ENCODE assay signal across 11 mouse cellular contexts in genomic region chr15:102460971-102461370, GRCm38 (mm10). TPM values are rescaled to one million over a fixed set of nuclear protein-coding genes. Genes with fewer than 3 reads are reported as not detected.
DNase-seq lines count a peak whose midpoint lies in the region; ATAC-seq lines count a peak whose summit lies in the region.
"Had no signal": no experiment of that assay in that cellular context is flagged by ENCODE, and none has a peak within 500 bp of the region (broad histone marks: within the 10 kb centered on the region; RNA-seq: fewer than 3 reads in every experiment).

No protein-coding gene starts in this region.

- DNase-seq in midbrain, embryonic 10.5 days (ENCODE audit: low spot score) = no peak
- DNase-seq in induced T-regulatory cell, adult 2 months (ENCODE audit: low read depth) = peak; percentile 55
- no peak for DNase-seq in cerebellum, adult 18-20 months
- DNase-seq in spleen, adult 12 weeks (ENCODE audit: low spot score) = no peak
- DNase-seq: midbrain, embryonic 14.5 days; right cerebral cortex, postnatal 4 days had no signal

- peaks cover 15% of the 10 kb centered on the region for H3K36me3 ChIP-seq in midbrain, embryonic 13.5 days
- peaks cover 16% of the 10 kb centered on the region for H3K36me3 ChIP-seq in midbrain, embryonic 10.5 days
- H3K36me3 ChIP-seq in stomach, embryonic 15.5 days = no peaks in the 10 kb centered on the region

- no peak overlapping the region for H3K4me3 ChIP-seq in midbrain, embryonic 13.5 days (replicated peaks)
- H3K4me3 ChIP-seq in midbrain, embryonic 10.5 days = no peak overlapping the region
- peak overlapping the region; percentile 57 for H3K4me3 ChIP-seq in brown adipose tissue, adult 24 weeks (ENCODE audit: insufficient read depth, low read depth, low read length)
- H3K4me3 ChIP-seq in stomach, embryonic 15.5 days (replicated peaks) = peak overlapping the region; percentile 53; the same call in 1 of the 2 replicates

- WGBS in midbrain, embryonic 13.5 days = 70% methylated on average over 4 of the region's 4 CpGs
- 79% methylated on average over 4 of the region's 4 CpGs for WGBS in midbrain, embryonic 10.5 days
- 38% methylated on average over 4 of the region's 4 CpGs for WGBS in stomach, embryonic 15.5 days

- ATAC-seq in midbrain, embryonic 13.5 days = no peak
- no peak for ATAC-seq in stomach, embryonic 15.5 days (ENCODE audit: insufficient read depth, low FRiP score, low read depth)
- no peak for ATAC-seq in megakaryocyte-erythroid progenitor cell, adult 5-6 weeks (replicated peaks; ENCODE audit: low FRiP score, low TSS enrichment, poor library complexity, severe bottlenecking)

- H3K27ac ChIP-seq in midbrain, embryonic 13.5 days = no peak overlapping the region
- no peak overlapping the region for H3K27ac ChIP-seq in midbrain, embryonic 10.5 days (replicated peaks)
- peak overlapping the region; percentile 70 for H3K27ac ChIP-seq in brown adipose tissue, adult 24 weeks (replicated peaks; ENCODE audit: low read depth, low read length)
- peak overlapping the region; percentile 51; the same call in 1 of the 2 replicates for H3K27ac ChIP-seq in stomach, embryonic 15.5 days

- H3K9me3 ChIP-seq in midbrain, embryonic 13.5 days = no peaks in the 10 kb centered on the region
- H3K9me3 ChIP-seq in midbrain, embryonic 10.5 days (replicated peaks) = no peaks in the 10 kb centered on the region
- no peaks in the 10 kb centered on the region for H3K9me3 ChIP-seq in stomach, embryonic 15.5 days

- 0 out of 2 replicates have a peak overlapping the region, but pooled peaks have one; percentile 2 for H3K9ac ChIP-seq in midbrain, embryonic 13.5 days (replicated peaks)
- H3K9ac ChIP-seq in stomach, embryonic 15.5 days = no peak overlapping the region

- peak overlapping the region; percentile 15; the same call in 1 of the 2 replicates for H3K4me2 ChIP-seq in midbrain, embryonic 13.5 days (replicated peaks)
- peak overlapping the region; percentile 69 for H3K4me2 ChIP-seq in stomach, embryonic 15.5 days

- H3K4me1 ChIP-seq in midbrain, embryonic 13.5 days (replicated peaks) = peaks cover 22% of the 10 kb centered on the region
- peaks cover 27% of the 10 kb centered on the region for H3K4me1 ChIP-seq in midbrain, embryonic 10.5 days
- peaks cover 9% of the 10 kb centered on the region for H3K4me1 ChIP-seq in brown adipose tissue, adult 24 weeks (ENCODE audit: control insufficient read depth, insufficient read depth, insufficient read length, low read length)
- no peaks in the 10 kb centered on the region; the same call in 1 of the 2 replicates for H3K4me1 ChIP-seq in stomach, embryonic 15.5 days

- no peaks in the 10 kb centered on the region for H3K27me3 ChIP-seq in midbrain, embryonic 13.5 days
- H3K27me3 ChIP-seq in midbrain, embryonic 10.5 days (ENCODE audit: low read depth, poor library complexity, severe bottlenecking) = no peaks in the 10 kb centered on the region
- no peaks in the 10 kb centered on the region for H3K27me3 ChIP-seq in stomach, embryonic 15.5 days (replicated peaks)

RNA-seq across cellular contexts. Expression of gene Prr13, which starts 2.1 kb away (rescaled TPM):
- polyA plus RNA-seq in midbrain, embryonic 13.5 days (2015; fragmentation: Nextera tagmentation; extraction: Ambion mirVana) = 113 and 119 TPM in 2 replicates
- 75.7 and 82.3 TPM in 2 replicates for polyA plus RNA-seq in midbrain, embryonic 10.5 days (2016; fragmentation: Nextera tagmentation; extraction: Ambion mirVana)
- polyA plus RNA-seq in brown adipose tissue, adult 24 weeks (2012; ENCODE audit: insufficient read depth, insufficient read length, missing spikeins) = 36.8 and 54.7 TPM in 2 replicates
- 119 and 120 TPM in 2 replicates for polyA plus RNA-seq in stomach, embryonic 15.5 days (2015; fragmentation: Nextera tagmentation; extraction: Ambion mirVana)
- 61.5 and 97.6 TPM in 2 replicates for total RNA-seq in megakaryocyte-erythroid progenitor cell, adult 5-6 weeks (2014; fragmentation: Nextera tagmentation)
- total RNA-seq in megakaryocyte-erythroid progenitor cell, adult 5-6 weeks (2017) = 50.3 and 54.5 TPM in 2 replicates

RNA-seq across cellular contexts. Expression of gene Pcbp2, which starts 9.4 kb away (rescaled TPM):
- polyA plus RNA-seq in midbrain, embryonic 13.5 days (2015; fragmentation: Nextera tagmentation; extraction: Ambion mirVana) = 164 and 166 TPM in 2 replicates
- 194 and 201 TPM in 2 replicates for polyA plus RNA-seq in midbrain, embryonic 10.5 days (2016; fragmentation: Nextera tagmentation; extraction: Ambion mirVana)
- polyA plus RNA-seq in brown adipose tissue, adult 24 weeks (2012; ENCODE audit: insufficient read depth, insufficient read length, missing spikeins) = 331 and 338 TPM in 2 replicates
- 182 and 192 TPM in 2 replicates for polyA plus RNA-seq in stomach, embryonic 15.5 days (2015; fragmentation: Nextera tagmentation; extraction: Ambion mirVana)
- 749 and 832 TPM in 2 replicates for total RNA-seq in megakaryocyte-erythroid progenitor cell, adult 5-6 weeks (2014; fragmentation: Nextera tagmentation)
- 152 and 207 TPM in 2 replicates for total RNA-seq in megakaryocyte-erythroid progenitor cell, adult 5-6 weeks (2017)

RNA-seq across cellular contexts. Expression of gene Amhr2, which starts 15.8 kb away (rescaled TPM):
- polyA plus RNA-seq in midbrain, embryonic 13.5 days (2015; fragmentation: Nextera tagmentation; extraction: Ambion mirVana) = 0.30 and 0.74 TPM in 2 replicates
- 0.10 and 0.50 TPM in 2 replicates for polyA plus RNA-seq in midbrain, embryonic 10.5 days (2016; fragmentation: Nextera tagmentation; extraction: Ambion mirVana)
- polyA plus RNA-seq in brown adipose tissue, adult 24 weeks (2012; ENCODE audit: insufficient read depth, insufficient read length, missing spikeins) = 1.9 and 4.0 TPM in 2 replicates
- polyA plus RNA-seq in stomach, embryonic 15.5 days (2015; fragmentation: Nextera tagmentation; extraction: Ambion mirVana) = 0.90 and 1.3 TPM in 2 replicates
- not detected in 2 replicates for total RNA-seq in megakaryocyte-erythroid progenitor cell, adult 5-6 weeks (2014; fragmentation: Nextera tagmentation)
- total RNA-seq in megakaryocyte-erythroid progenitor cell, adult 5-6 weeks (2017) = not detected in 2 replicates

RNA-seq across cellular contexts. Expression of gene Gm10337, which starts 42.6 kb away (rescaled TPM):
- polyA plus RNA-seq in midbrain, embryonic 13.5 days (2015; fragmentation: Nextera tagmentation; extraction: Ambion mirVana) = 4.5 and 16.7 TPM in 2 replicates
- polyA plus RNA-seq in midbrain, embryonic 10.5 days (2016; fragmentation: Nextera tagmentation; extraction: Ambion mirVana) = 3.5 TPM in 1 of 2 replicates, not detected in the other
- polyA plus RNA-seq in brown adipose tissue, adult 24 weeks (2012; ENCODE audit: insufficient read depth, insufficient read length, missing spikeins) = not detected in 2 replicates
- 5.0 and 8.1 TPM in 2 replicates for polyA plus RNA-seq in stomach, embryonic 15.5 days (2015; fragmentation: Nextera tagmentation; extraction: Ambion mirVana)
- not detected in 2 replicates for total RNA-seq in megakaryocyte-erythroid progenitor cell, adult 5-6 weeks (2014; fragmentation: Nextera tagmentation)
- not detected in 2 replicates for total RNA-seq in megakaryocyte-erythroid progenitor cell, adult 5-6 weeks (2017)
- total RNA-seq: layer of hippocampus, adult 18-20 months had no signal
- polyA plus RNA-seq: midbrain, embryonic 14.5 days had no signal

RNA-seq across cellular contexts. Expression of gene Sp1, which starts 55.0 kb away (rescaled TPM):
- polyA plus RNA-seq in midbrain, embryonic 13.5 days (2015; fragmentation: Nextera tagmentation; extraction: Ambion mirVana) = 5.6 TPM in 2 replicates
- polyA plus RNA-seq in midbrain, embryonic 10.5 days (2016; fragmentation: Nextera tagmentation; extraction: Ambion mirVana) = 7.9 and 8.9 TPM in 2 replicates
- polyA plus RNA-seq in brown adipose tissue, adult 24 weeks (2012; ENCODE audit: insufficient read depth, insufficient read length, missing spikeins) = 16.1 and 17.9 TPM in 2 replicates
- 9.6 and 9.7 TPM in 2 replicates for polyA plus RNA-seq in stomach, embryonic 15.5 days (2015; fragmentation: Nextera tagmentation; extraction: Ambion mirVana)
- total RNA-seq in megakaryocyte-erythroid progenitor cell, adult 5-6 weeks (2014; fragmentation: Nextera tagmentation) = 68.0 and 80.3 TPM in 2 replicates
- total RNA-seq in megakaryocyte-erythroid progenitor cell, adult 5-6 weeks (2017) = 45.0 and 62.2 TPM in 2 replicates

Comparison
In these comparisons a context has a peak if more than half of its experiments do, and no peak if none do; other contexts are left out.
1. H3K27ac ChIP-seq: peak in brown adipose tissue, adult 24 weeks (single experiment) and stomach, embryonic 15.5 days (single experiment); none in midbrain, embryonic 13.5 days (single experiment) and midbrain, embryonic 10.5 days (single experiment).
2. H3K4me3 ChIP-seq: peak in brown adipose tissue, adult 24 weeks (single experiment) and stomach, embryonic 15.5 days (single experiment); none in midbrain, embryonic 13.5 days (single experiment) and midbrain, embryonic 10.5 days (single experiment).